Mouse (Mus musculus): ENCODE measurements around the gene Klhl3. TPM values are rescaled to one million over a fixed set of nuclear protein-coding genes. Genes with fewer than 3 reads are reported as not detected.

The Klhl3 gene
- polyA plus RNA-seq, 1 experiment from 2014 or later = 4.6 TPM

MicroRNAs within 50 kb of the gene (microRNA counts, 519-probe panel; counts per million panel counts)
- not detected for microRNA mmu-miR-874

Small RNA genes lying within 50 kb of the gene (microRNA-seq; reads per million reads assigned to microRNA genes)
- gene Mir874 = 188 reads per million, percentile 56 among the genes with 10 or more reads in this experiment

Other genes with a start within 250 kb of the Klhl3 start
- gene Spock1, start 205.3 kb downstream of the Klhl3 start, polyA plus RNA-seq (2015; fragmentation: Nextera tagmentation; extraction: Ambion mirVana) = 0.41 TPM in 2 replicates
- gene Hnrnpa0, start 15.0 kb upstream of the Klhl3 start, polyA plus RNA-seq (2015; fragmentation: Nextera tagmentation; extraction: Ambion mirVana) = 28.8 and 32.9 TPM in 2 replicates
- gene Idnk, start 44.1 kb upstream of the Klhl3 start, polyA plus RNA-seq (2015; fragmentation: Nextera tagmentation; extraction: Ambion mirVana) = 37.2 and 41.8 TPM in 2 replicates
- 81.0 and 87.8 TPM in 2 replicates for gene Ubqln1, start 102.1 kb upstream of the Klhl3 start, polyA plus RNA-seq (2015; fragmentation: Nextera tagmentation; extraction: Ambion mirVana)
- gene Gkap1, start 162.1 kb upstream of the Klhl3 start, polyA plus RNA-seq (2015; fragmentation: Nextera tagmentation; extraction: Ambion mirVana) = 16.5 and 19.8 TPM in 2 replicates
- 1.4 and 1.6 TPM in 2 replicates for gene Kif27, start 245.5 kb upstream of the Klhl3 start, polyA plus RNA-seq (2015; fragmentation: Nextera tagmentation; extraction: Ambion mirVana)

Measured in lung, embryonic 16.5 days (tissue).